Mouse (Mus musculus) adrenal gland (tissue): ENCODE measurements at regions not wholly inside any gene's neighbourhood (a gene's known extent, or its start where the extent isn't known, plus 50 kb on each side); places are given as distances from the start of the nearest gene placed in this dataset.

ENCODE experiments used
- intact Hi-C: fragments of 180-260 bp; cut with DNase I; formaldehyde crosslinking; loops from one replicate; pipeline ENCODE4 v1.15.1; 2025

- intact Hi-C loops: no loop called here
Measured at GRCm38 (mm10) chr3:130978986-130979642, 131.2 kb upstream of the Lef1 start.

GRCm38 (mm10) chr3:130977921-130978700 is 132.2 kb upstream of the Lef1 start:
- intact Hi-C loops: no loop called here

- intact Hi-C loops: no loop called here
Measured at GRCm38 (mm10) chr3:130976206-130976605, 134.1 kb upstream of the Lef1 start.

- intact Hi-C loops: no loop called here
Measured at GRCm38 (mm10) chr3:130975291-130975690, 135.0 kb upstream of the Lef1 start.

- intact Hi-C loops: no loop called here
Measured at GRCm38 (mm10) chr3:130972126-130972525, 138.1 kb upstream of the Lef1 start.

GRCm38 (mm10) chr3:130965275-130965674 is 145.0 kb upstream of the Lef1 start:
- intact Hi-C loops: no loop called here

GRCm38 (mm10) chr3:130964088-130964487 is 146.2 kb upstream of the Lef1 start:
- intact Hi-C loops: no loop called here

GRCm38 (mm10) chr3:130963625-130964024 is 146.6 kb upstream of the Lef1 start:
- intact Hi-C loops: no loop called here

GRCm38 (mm10) chr3:130962701-130963472 is 147.4 kb upstream of the Lef1 start:
- intact Hi-C loops: no loop called here

GRCm38 (mm10) chr3:130962151-130962633 is 148.1 kb upstream of the Lef1 start:
- intact Hi-C loops: no loop called here

- intact Hi-C loops: no loop called here
Measured at GRCm38 (mm10) chr3:130961704-130962103, 148.6 kb upstream of the Lef1 start.

GRCm38 (mm10) chr3:130955958-130956357 is 154.3 kb upstream of the Lef1 start:
- intact Hi-C loops: no loop called here

GRCm38 (mm10) chr3:130951381-130951780 is 158.9 kb upstream of the Lef1 start:
- intact Hi-C loops: no loop called here

GRCm38 (mm10) chr3:130950872-130951271 is 159.4 kb upstream of the Lef1 start:
- intact Hi-C loops: no loop called here

GRCm38 (mm10) chr3:130947880-130948279 is 162.4 kb upstream of the Lef1 start:
- intact Hi-C loops: no loop called here

- intact Hi-C loops: no loop called here
Measured at GRCm38 (mm10) chr3:130947277-130947606, 163.0 kb upstream of the Lef1 start.

GRCm38 (mm10) chr3:130946576-130947276 is 163.5 kb upstream of the Lef1 start:
- intact Hi-C loops: no loop called here

- intact Hi-C loops: no loop called here
Measured at GRCm38 (mm10) chr3:130945861-130946449, 164.3 kb upstream of the Lef1 start.

- intact Hi-C loops: no loop called here
Measured at GRCm38 (mm10) chr3:130945396-130945795, 164.9 kb upstream of the Lef1 start.

GRCm38 (mm10) chr3:130944241-130944640 is 166.0 kb upstream of the Lef1 start:
- intact Hi-C loops: no loop called here
